Mouse (Mus musculus): ENCODE measurements at regions not wholly inside any gene's neighbourhood (a gene's known extent, or its start where the extent isn't known, plus 50 kb on each side); places are given as distances from the start of the nearest gene placed in this dataset.

GRCm38 (mm10) chr14:99578665-99579064 is 280.2 kb downstream of the Klf5 start:
- TF ChIP-seq GATA1 (IDR thresholded peaks at IDR 0.05; ENCODE audit: borderline replicate concordance, low read length) (no peak), FLI1 (IDR thresholded peaks at IDR 0.05; ENCODE audit: low read length) (no peak)

Data from megakaryocyte, embryonic 14.5 days (primary cell).